Mouse (Mus musculus) lung, adult 2 months (tissue): ENCODE measurements around the gene Eci3.

Experiments
- CTCF ChIP-seq: fragments of 200-500 bp; IDR thresholded peaks from 2 replicates; pipeline ENCODE4 v1.5.1; 2011; ENCODE audit warnings: mild to moderate bottlenecking, low read length, control low read depth; ENCODE audit not compliant: insufficient read depth
- POLR2A ChIP-seq: fragments of 200-500 bp; IDR thresholded peaks from 2 replicates; pipeline ENCODE4 v1.6.1; 2011; ENCODE audit warnings: low read depth, mild to moderate bottlenecking, control low read depth, low read length, borderline replicate concordance; ENCODE audit errors: extremely low read depth

DNA sequence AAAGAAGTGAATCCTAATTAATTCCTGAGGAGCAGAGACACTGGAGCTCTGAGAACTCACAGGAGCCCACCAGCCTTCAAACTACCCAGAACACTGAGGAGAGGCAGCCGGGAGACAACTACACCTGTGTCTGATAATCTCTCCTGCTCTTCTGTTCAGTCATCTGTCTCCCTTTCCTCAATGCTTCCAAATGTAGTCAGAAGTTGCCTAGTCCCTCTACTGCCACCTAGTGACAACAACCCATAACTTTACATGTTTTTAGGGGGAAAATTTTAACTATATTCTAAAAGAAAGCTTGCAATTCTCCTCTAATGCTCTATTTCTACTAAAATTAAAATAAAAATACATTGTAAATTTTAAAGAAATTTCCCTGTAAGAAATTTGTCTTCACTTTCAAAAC, 9.5 kb upstream of the Eci3 start:
- TF ChIP-seq CTCF (peak; percentile 17; the same call in 1 of the 2 replicates), POLR2A (no peak)
